Mouse (Mus musculus) left cerebral cortex, adult 2 months (tissue): ENCODE data around the gene Ldlrad2. TPM values are rescaled to one million over a fixed set of nuclear protein-coding genes. Genes with fewer than 3 reads are reported as not detected.
A peak's percentile ranks its signal among the peaks of the same experiment; 100 is the strongest.

Source experiments
- DNase-seq, 2 experiments: peaks; one replicate each; pipeline ENCODE4 v3.0.0; 2021 to 2022; ENCODE audit warnings: low spot score in 2 of 2, mixed read lengths in 1 of 2; ENCODE audit errors: extremely low spot score in 1 of 2
- H3K27ac ChIP-seq: fragments of 200-600 bp; 2 replicates; pipeline ENCODE4 v1.8.1; 2022
- H3K4me3 ChIP-seq: fragments of 200-600 bp; 2 replicates; pipeline ENCODE4 v1.8.1; 2022
- CTCF ChIP-seq: fragments of 200-600 bp; IDR thresholded peaks from 2 replicates; pipeline ENCODE4 v1.8.1; 2022; ENCODE audit warnings: antibody characterized with exemption, mild to moderate bottlenecking, moderate library complexity
- intact Hi-C: fragments of 180-260 bp; cut with DNase I; formaldehyde crosslinking; loops from one replicate; pipeline ENCODE4 v1.15.1; 2025
- long read RNA-seq, 2 experiments: library from polyadenylated mRNA; stranded (forward); transcript quantifications; one replicate each; pipeline ENCODE4 v2.0.0; 2021; ENCODE audit warnings: borderline mapping rate in 2 of 2
- total RNA-seq, 2 experiments: library from RNA; stranded (reverse); gene quantifications; 2 replicates each; pipeline ENCODE4 v1.2.3; 2021

The Ldlrad2 gene
- total RNA-seq = not detected
- long read RNA-seq, experiment 1 = 0 reads
- long read RNA-seq, experiment 2 = 0 reads

DNA sequence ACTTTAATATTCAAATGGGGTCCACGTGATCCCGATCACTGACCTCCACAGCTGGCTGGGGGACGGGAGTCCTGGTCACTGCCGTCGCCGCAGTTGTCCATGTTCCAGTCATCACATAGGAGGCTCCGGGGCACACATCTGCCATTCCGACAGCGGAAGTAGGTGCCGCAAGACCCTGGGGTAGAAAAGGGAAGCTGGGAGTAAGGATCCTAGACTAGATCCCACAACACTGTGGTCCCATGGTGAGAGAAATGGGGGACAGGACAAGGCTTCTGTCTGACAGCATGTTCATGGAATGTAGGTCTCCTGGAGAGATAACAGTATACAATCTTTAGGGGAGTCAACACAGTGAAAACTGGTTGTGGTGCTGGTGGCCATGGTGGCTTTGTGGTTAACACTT is at the start of gene Ldlrad2:
Gene Ldlrad2 (minus strand): TSS at position 101 of the 400 bp plus-strand sequence.
- no peak for DNase-seq
- no peak within 1 kb of the TSS for H3K27ac ChIP-seq
- intact Hi-C loops = no loop called here
- TF ChIP-seq CTCF = no peak
- no peak within 1 kb of the TSS for H3K4me3 ChIP-seq

- Histone ChIP-seq H3K27ac (no peak overlapping the region), H3K4me3 (no peak overlapping the region)
- no peak for DNase-seq
- TF ChIP-seq CTCF = no peak
- intact Hi-C loops = no loop called here
Observed at GRCm38 (mm10) chr4:137622847-137623246, 48.5 kb upstream of the Ldlrad2 start.

DNA sequence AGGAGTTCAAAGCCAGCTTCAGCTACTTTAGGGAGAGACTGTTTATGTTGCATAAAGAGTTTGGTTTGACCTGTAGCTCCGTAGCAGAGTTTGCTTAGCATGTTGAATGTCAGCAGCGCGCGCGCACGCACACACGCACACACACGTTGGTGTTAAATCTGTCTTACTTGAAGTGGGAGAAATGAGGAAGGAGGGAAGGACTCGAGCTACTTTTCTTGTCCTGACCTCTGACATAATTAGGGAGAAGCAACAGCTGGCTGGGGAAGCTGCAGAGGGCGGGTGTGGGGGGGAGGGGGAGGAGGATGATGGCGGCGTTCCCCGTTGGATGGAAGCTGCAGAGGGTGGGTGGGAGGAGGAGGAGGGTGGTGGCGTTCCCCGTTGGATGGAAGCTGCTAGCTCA is 35.9 kb upstream of the Ldlrad2 start:
- H3K27ac ChIP-seq = no peak overlapping the region
- TF ChIP-seq CTCF = no peak
- H3K4me3 ChIP-seq = no peak overlapping the region
- intact Hi-C loops = no loop called here
- DNase-seq = no peak

DNA sequence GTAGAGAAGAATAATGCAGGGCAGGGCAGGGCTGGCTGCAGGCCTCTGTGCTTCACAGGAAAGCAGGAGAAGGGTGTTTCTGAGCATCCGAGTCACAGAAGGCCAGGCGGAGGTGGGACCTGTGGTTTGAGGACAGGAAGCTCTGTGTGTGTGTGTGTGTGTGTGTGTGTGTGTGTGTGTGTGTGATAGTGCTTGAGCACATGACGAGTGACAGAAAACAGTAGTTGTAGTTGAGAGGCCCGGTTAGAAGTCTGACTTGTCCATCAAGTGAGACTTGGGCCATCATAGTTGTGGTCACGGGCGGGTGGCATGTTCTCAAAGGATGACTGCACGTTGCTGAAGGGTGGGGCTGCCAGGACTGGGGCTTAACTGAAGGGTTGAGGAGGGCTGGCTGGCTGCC is 35.3 kb upstream of the Ldlrad2 start:
- DNase-seq = no peak
- intact Hi-C loops = no loop called here
- H3K27ac ChIP-seq = no peak overlapping the region
- H3K4me3 ChIP-seq = no peak overlapping the region
- TF ChIP-seq CTCF = no peak

GRCm38 (mm10) chr4:137609281-137609680 is 34.9 kb upstream of the Ldlrad2 start:
- no peak for TF ChIP-seq CTCF
- intact Hi-C loops = no loop called here

DNA sequence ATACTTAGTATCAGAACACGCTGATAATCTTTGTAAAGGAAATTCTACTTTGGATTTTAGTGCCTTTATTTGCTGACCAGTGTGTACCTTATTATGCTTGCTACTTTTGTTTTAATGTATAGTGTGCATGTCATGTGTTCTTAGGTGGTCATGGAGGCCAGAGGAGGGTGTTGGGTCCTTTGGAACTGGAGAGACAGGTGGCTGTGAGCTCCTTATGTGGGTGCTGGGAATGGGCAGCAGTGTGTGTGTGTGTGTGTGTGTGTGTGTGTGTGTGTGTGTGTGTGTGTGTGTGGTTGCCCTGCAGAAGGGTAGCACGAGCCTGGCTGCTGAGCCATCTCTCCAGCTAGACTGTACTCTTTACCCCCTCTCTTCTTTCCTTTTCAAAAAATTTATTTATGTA is 32.7 kb upstream of the Ldlrad2 start:
- intact Hi-C loops = no loop called here
- H3K27ac ChIP-seq = no peak overlapping the region
- DNase-seq = no peak
- H3K4me3 ChIP-seq = no peak overlapping the region
- TF ChIP-seq CTCF = no peak

More at GRCm38 (mm10) chr4:137609281-137609680, 34.9 kb upstream of the Ldlrad2 start:
- Histone ChIP-seq H3K4me3 (no peak overlapping the region), H3K27ac (no peak overlapping the region)
- no peak for DNase-seq

DNA sequence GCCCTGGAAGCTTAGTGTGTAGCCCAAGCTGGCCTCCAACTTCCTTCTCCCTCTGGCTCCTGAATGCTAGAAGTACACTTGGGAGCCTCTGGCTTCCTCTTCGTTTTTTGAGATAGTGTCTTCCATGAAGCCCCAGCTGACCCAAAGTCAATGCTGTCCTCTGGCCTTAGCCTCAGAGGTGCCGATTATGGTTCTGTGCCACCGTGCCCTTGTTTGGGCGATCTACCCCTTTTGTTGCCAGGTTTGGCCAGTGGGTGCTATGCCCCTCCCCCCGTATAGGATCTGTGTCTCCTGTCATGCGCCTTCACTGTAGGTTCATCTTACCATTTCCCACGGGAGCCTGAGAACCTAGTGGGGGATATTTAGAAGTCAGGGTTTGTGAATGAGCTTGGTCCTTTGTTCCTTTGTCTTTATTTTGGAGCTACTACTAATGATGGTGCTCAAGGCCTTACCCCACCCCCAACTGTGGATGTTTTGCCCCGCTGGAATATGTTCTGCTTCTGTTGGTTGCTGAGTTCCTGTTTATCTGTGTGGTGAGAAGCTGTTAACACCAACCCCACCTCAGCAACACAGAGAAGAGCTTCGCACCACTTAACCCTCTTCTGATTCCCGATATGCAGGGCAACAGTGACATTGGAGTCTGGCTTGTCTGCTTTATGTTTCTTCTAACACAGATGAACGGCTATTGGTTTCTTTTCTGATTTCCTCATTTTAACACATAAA is 29.2 kb upstream of the Ldlrad2 start:
- intact Hi-C loops = no loop called here
- Histone ChIP-seq H3K4me3 (no peak overlapping the region), H3K27ac (no peak overlapping the region)
- TF ChIP-seq CTCF = no peak
- DNase-seq = no peak

GRCm38 (mm10) chr4:137598577-137598976 is 24.2 kb upstream of the Ldlrad2 start:
- no peak overlapping the region for H3K4me3 ChIP-seq
- no peak for TF ChIP-seq CTCF
- DNase-seq = no peak
- intact Hi-C loops = no loop called here
- no peak overlapping the region for H3K27ac ChIP-seq

GRCm38 (mm10) chr4:137597098-137597630 is 22.8 kb upstream of the Ldlrad2 start:
- no peak for TF ChIP-seq CTCF
- intact Hi-C loops = no loop called here
- H3K4me3 ChIP-seq = no peak overlapping the region
- H3K27ac ChIP-seq = no peak overlapping the region
- DNase-seq = no peak

- intact Hi-C loops = loop anchor here (5.0 kb wide), 2 partner anchors 152 to 237 kb away; partner anchors contain the start of gene Cdc42
- TF ChIP-seq CTCF = no peak
- H3K27ac ChIP-seq = peak overlapping the region; percentile 98
- peak overlapping the region; percentile 79 for H3K4me3 ChIP-seq
- DNase-seq = no peak
Observed at GRCm38 (mm10) chr4:137594496-137595270, 20.3 kb upstream of the Ldlrad2 start.

GRCm38 (mm10) chr4:137593601-137594495 is 19.5 kb upstream of the Ldlrad2 start, which contains the start of gene Usp48:
Gene Usp48 (plus strand): TSS chr4:137593755.
- TF ChIP-seq CTCF = no peak
- peak; percentile 99 to 100 for DNase-seq
- peak within 1 kb of the TSS; percentile 79 for H3K4me3 ChIP-seq
- intact Hi-C loops = loop anchor here (5.0 kb wide), 2 partner anchors 152 to 237 kb away; partner anchors contain the start of gene Cdc42
- H3K27ac ChIP-seq = peak within 1 kb of the TSS; percentile 98
